Mouse (Mus musculus): ENCODE data around the gene 4931406C07Rik. TPM values are rescaled to one million over a fixed set of nuclear protein-coding genes. Genes with fewer than 3 reads are reported as not detected.
A peak's percentile ranks its signal among the peaks of the same experiment; 100 is the strongest.

Gene 4931406C07Rik
- polyA plus RNA-seq, 1 experiment: 5.2 TPM

DNA sequence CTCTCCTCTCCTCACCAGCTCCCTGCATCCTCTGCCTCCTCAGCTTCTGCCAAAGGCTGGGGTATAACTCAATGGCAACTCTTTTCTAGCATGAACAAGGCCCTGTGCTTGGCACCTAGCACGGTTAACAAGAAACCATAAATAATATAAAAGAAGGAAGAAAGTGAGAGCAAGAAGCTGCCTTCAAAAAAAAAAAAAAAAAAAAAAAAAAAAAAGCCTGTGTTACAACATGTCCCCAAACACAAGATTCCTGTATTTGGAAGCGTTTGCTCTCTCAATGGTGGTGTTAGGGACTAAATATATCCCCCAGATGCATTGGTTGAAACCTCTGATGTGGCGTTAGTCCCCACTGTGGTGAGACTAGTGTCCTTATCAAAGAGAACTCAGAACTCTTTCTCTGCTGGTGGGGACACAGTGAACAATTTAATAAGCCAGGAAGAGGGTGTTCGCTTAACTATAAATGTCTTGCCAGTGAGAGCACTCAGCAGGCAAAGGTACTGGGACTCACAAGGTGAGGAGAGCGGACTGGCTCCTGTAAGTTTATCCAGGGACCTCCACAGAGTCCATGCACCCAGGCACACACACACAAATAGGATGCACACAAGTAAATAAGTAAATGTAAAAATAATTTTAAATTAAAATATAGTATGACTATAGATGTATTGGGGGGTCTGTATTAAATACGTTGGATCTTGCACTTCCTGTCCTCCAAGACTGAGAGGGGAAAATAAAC lies 65.2 kb downstream of the 4931406C07Rik start:
- peaks cover 55% of the 10 kb centered on the region for H3K4me1 ChIP-seq
- H3K27me3 ChIP-seq (replicated peaks): peaks cover 50% of the 10 kb centered on the region
- no peaks in the 10 kb centered on the region for H3K36me3 ChIP-seq (replicated peaks; ENCODE audit: low read length)
- H3K9me3 ChIP-seq: no peaks in the 10 kb centered on the region
- TF ChIP-seq GATA1 (IDR thresholded peaks at IDR 0.05; ENCODE audit: borderline replicate concordance, low read length): no peak
- TF ChIP-seq FLI1 (IDR thresholded peaks at IDR 0.05; ENCODE audit: low read length): no peak
- H3K4me3 ChIP-seq (replicated peaks): peak overlapping the region; percentile 20

DNA sequence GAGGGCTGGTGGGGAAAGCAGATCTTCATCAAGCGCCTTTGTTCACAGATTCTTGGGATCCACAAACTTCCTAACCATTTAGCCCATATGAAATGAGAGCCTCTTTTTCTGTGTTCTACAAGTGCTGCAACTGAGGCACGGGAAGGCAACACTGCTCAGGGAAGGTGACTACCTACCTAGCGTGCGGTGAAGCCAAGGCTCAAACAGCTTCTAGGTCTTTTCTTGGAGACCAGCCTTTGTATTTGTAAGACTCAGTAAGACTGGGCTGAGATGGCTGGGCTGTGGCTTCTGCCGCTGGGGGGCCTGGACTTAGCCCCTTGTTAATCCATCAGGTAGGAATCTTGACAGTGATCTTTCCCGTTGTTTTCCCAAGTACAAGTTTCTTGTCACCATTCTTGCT lies 66.2 kb downstream of the 4931406C07Rik start:
- TF ChIP-seq GATA1 (IDR thresholded peaks at IDR 0.05; ENCODE audit: borderline replicate concordance, low read length) (no peak), FLI1 (IDR thresholded peaks at IDR 0.05; ENCODE audit: low read length) (no peak)
- Histone ChIP-seq H3K4me3 (replicated peaks) (peak overlapping the region; percentile 47), H3K9me3 (no peaks in the 10 kb centered on the region), H3K27me3 (replicated peaks) (peaks cover 50% of the 10 kb centered on the region), H3K4me1 (peaks cover 55% of the 10 kb centered on the region), H3K36me3 (replicated peaks; ENCODE audit: low read length) (no peaks in the 10 kb centered on the region)

DNA sequence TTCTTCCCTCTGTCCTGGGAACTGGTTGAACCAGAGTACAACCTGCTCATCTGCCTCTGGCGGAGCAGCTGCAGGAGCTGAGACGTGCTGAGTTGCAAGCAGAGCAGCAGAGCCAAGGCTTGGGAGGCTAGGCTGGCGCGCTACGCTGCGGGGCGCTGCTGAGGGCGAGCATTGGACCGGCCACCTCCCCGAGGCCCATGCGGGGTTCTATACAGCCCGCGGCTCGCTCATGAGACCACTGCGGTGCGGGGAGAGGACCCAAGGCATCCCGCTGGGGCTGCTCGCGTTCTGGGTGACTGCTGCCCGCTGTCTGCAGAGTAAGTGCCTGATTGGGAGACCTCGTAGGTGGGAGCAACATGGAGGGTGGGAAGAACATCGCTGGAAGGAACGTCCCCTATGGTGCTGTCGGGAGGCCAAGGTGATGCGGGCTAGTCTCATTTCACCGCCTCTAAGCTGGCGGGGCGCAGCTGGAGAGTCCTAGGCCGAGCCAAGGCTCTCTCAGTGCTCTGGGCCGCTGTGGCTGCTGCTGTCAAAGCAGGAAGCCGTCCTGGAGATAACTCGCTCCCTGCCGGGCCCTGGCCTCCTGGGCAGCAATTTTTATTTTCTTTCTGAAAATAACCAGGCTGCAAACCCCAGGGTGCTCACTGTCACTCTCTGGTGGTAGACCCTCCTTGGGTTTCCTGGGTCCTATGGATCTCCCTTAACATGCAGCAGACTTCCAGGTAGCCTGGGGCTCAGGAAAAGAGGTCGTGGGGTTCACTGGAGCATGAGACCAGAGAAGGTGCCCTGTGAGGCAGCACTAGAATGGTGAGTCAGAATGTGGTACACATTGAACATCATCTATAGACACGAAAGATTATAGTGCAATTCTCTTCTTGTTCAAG lies 67.0 kb downstream of the 4931406C07Rik start, which contains the start of gene Vstm5:
Gene Vstm5 (plus strand): TSS at position 4 of the 884 bp plus-strand sequence.
- Histone ChIP-seq H3K36me3 (replicated peaks; ENCODE audit: low read length) (no peaks in the 10 kb centered on the region), H3K27me3 (replicated peaks) (peaks cover 46% of the 10 kb centered on the region), H3K9me3 (no peaks in the 10 kb centered on the region; the same call in 1 of the 2 replicates), H3K4me3 (replicated peaks) (peak within 1 kb of the TSS; percentile 92), H3K4me1 (peaks cover 53% of the 10 kb centered on the region)
- TF ChIP-seq GATA1 (IDR thresholded peaks at IDR 0.05; ENCODE audit: borderline replicate concordance, low read length) (no peak), FLI1 (IDR thresholded peaks at IDR 0.05; ENCODE audit: low read length) (no peak)

DNA sequence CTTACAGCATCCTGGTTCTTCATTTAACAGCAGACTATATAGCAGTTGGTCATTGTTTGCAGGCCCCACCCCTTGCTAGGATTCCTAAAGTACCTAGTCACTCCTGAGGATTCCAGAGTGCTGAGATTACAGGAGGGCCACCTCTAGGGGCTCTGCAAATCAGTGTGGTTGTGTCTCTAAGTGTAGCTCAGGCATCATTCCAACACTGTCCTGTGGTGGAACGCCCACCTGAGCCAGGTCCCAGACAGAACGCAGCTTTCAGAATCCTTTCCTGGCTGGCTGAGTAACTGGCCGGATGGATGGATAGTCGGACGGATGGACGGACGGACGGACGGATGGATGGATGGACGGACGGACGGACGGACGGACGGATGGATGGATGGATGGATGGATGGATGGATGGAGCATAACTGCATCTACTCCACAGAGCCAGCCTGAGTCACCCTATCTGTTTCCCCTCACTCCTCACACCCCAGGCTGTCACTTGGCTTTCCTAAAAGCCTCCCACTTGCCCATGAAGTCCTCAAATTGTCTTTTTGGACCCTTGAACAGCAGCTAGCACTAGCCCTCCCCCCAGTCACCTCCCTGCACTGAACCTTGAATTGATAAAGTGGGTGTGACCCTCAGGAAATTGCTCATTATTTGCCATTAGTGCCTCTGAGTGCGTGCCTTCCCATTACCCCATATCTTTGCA lies 67.8 kb downstream of the 4931406C07Rik start:
- peak overlapping the region; percentile 92 for H3K4me3 ChIP-seq (replicated peaks)
- peaks cover 53% of the 10 kb centered on the region for H3K4me1 ChIP-seq
- TF ChIP-seq GATA1 (IDR thresholded peaks at IDR 0.05; ENCODE audit: borderline replicate concordance, low read length) (no peak), FLI1 (IDR thresholded peaks at IDR 0.05; ENCODE audit: low read length) (no peak)
- peaks cover 41% of the 10 kb centered on the region for H3K27me3 ChIP-seq (replicated peaks)
- no peaks in the 10 kb centered on the region for H3K36me3 ChIP-seq (replicated peaks; ENCODE audit: low read length)
- no peaks in the 10 kb centered on the region; the same call in 1 of the 2 replicates for H3K9me3 ChIP-seq

DNA sequence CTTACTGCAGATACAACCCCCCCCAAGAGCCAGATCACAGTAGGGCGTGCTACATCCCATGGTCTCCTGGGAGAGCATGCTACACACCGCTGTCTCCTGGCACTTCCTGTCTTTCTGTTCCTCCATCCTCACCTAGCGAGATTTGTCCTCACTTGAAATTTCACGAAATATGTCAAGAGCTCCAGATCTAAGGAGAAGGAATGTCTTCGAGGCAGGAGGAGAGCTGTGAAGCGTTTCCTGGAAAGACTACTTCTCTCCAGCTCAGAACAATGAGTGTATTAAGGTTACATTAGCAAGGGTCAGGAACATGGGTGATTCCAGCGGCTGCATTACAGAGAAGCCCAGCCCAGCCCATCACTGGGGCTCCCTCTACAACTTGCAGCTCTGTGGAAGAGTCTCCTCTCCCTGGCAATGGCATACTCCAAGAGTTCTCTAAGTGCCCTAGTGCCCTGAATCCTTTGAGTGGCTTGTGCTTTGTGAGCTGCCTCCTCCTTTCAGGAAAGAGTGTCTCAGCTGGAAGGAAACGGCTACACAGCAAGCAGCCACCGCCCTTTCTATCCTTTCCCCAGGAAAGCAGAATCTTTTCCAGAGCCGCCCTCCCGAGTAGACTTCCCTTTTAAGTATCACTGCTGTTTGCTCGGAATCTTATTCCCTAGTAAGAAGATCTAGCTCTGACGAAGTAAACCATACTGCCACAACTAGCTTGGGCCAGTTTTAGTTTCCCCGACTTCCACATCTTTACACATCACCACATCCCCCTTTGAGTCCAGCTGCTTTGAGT lies 68.5 kb downstream of the 4931406C07Rik start:
- peaks cover 5% of the 10 kb centered on the region for H3K9me3 ChIP-seq
- no peaks in the 10 kb centered on the region for H3K36me3 ChIP-seq (replicated peaks; ENCODE audit: low read length)
- H3K27me3 ChIP-seq (replicated peaks): peaks cover 38% of the 10 kb centered on the region
- H3K4me3 ChIP-seq (replicated peaks): no peak overlapping the region
- TF ChIP-seq FLI1 (IDR thresholded peaks at IDR 0.05; ENCODE audit: low read length): no peak
- no peak for TF ChIP-seq GATA1 (IDR thresholded peaks at IDR 0.05; ENCODE audit: borderline replicate concordance, low read length)
- H3K4me1 ChIP-seq: peaks cover 53% of the 10 kb centered on the region

DNA sequence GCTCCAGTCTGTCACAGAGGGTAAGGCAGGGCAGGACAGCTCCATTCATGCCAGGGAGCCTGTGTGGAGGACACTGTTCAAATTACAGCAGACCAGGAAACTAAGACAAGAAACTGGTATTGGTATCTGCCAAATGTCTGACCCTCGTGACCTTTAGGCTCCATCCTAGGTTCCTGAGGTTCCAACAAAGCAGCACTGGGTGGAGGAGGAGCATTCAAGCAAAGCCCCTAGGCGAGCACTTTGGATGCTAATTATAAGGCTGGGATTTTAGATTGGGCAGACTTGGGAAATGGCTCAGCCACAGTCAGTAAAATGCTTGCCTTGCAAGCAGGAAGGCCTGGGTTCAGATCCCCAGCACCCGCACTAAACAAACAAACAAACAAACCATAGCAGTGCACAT lies 70.3 kb downstream of the 4931406C07Rik start:
- Histone ChIP-seq H3K36me3 (replicated peaks; ENCODE audit: low read length) (no peaks in the 10 kb centered on the region), H3K4me1 (peaks cover 49% of the 10 kb centered on the region), H3K4me3 (replicated peaks) (no peak overlapping the region), H3K27me3 (replicated peaks) (peaks cover 42% of the 10 kb centered on the region), H3K9me3 (peaks cover 19% of the 10 kb centered on the region)
- TF ChIP-seq GATA1 (IDR thresholded peaks at IDR 0.05; ENCODE audit: borderline replicate concordance, low read length): no peak
- no peak for TF ChIP-seq FLI1 (IDR thresholded peaks at IDR 0.05; ENCODE audit: low read length)

DNA sequence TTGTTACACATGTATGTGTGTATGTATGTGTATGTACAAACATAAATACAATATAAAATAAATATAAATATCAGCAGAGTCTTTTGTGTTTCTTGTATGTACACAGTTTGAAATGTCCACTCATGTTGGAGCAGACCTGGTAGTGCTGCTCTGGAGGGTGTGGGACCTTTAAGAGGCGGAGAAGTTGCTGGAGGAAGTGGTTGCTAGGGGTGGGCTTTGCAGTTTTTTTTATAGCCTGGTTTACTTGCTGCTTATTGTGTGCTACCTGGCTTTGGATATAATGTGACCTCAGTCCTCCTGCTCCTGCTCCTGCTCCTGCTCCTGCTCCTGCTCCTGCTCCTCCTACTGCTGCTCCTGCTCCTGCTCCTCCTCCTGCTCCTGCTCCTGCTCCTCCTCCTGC lies 72.6 kb downstream of the 4931406C07Rik start:
- Histone ChIP-seq H3K4me3 (replicated peaks) (no peak overlapping the region), H3K27me3 (replicated peaks) (peaks cover 33% of the 10 kb centered on the region), H3K9me3 (peaks cover 31% of the 10 kb centered on the region), H3K4me1 (peaks cover 26% of the 10 kb centered on the region), H3K36me3 (replicated peaks; ENCODE audit: low read length) (no peaks in the 10 kb centered on the region)
- TF ChIP-seq FLI1 (IDR thresholded peaks at IDR 0.05; ENCODE audit: low read length) (no peak), GATA1 (IDR thresholded peaks at IDR 0.05; ENCODE audit: borderline replicate concordance, low read length) (no peak)

Other genes with a start within 250 kb of the 4931406C07Rik start
- gene Hephl1, start 194.3 kb downstream of the 4931406C07Rik start, polyA plus RNA-seq (2012; ENCODE audit: insufficient read depth, low replicate concordance): not detected in 2 replicates
- not detected in 2 replicates for gene Vstm5, start 67.4 kb downstream of the 4931406C07Rik start, polyA plus RNA-seq (2012; ENCODE audit: insufficient read depth, low replicate concordance)
- gene Med17, start 26.5 kb downstream of the 4931406C07Rik start, polyA plus RNA-seq (2012; ENCODE audit: insufficient read depth, low replicate concordance): 1.0 and 7.6 TPM in 2 replicates
- 18.8 and 30.9 TPM in 2 replicates for gene Taf1d, start 234 bp downstream of the 4931406C07Rik start, polyA plus RNA-seq (2012; ENCODE audit: insufficient read depth, low replicate concordance)
- gene Cep295, start 51.3 kb upstream of the 4931406C07Rik start, polyA plus RNA-seq (2012; ENCODE audit: insufficient read depth, low replicate concordance): 1.3 TPM in 1 of 2 replicates, not detected in the other
- gene Smco4, start 187.0 kb upstream of the 4931406C07Rik start, polyA plus RNA-seq (2012; ENCODE audit: insufficient read depth, low replicate concordance): 7.0 and 12.3 TPM in 2 replicates